Mouse (Mus musculus) right cerebral cortex, adult 2 months (tissue): Measurements from ENCODE around the gene Cwf19l1.
"Not testable (repeated sequence)": the region's sequence is repeated elsewhere in the genome, so short reads cannot be mapped to it uniquely, and the experiment has no call there.

Experiments used
- DNase-seq, 2 experiments: peaks; one replicate each; pipeline ENCODE4 v3.0.0; 2021 to 2022; ENCODE audit warnings: low spot score in 2 of 2

The Cwf19l1 gene

GRCm38 (mm10) chr19:44135072-44135959 is at the start of gene Cwf19l1:
Cwf19l1 (minus strand) TSS chr19:44135876.
- peak; percentile 87 to 92 for DNase-seq

GRCm38 (mm10) chr19:44183968-44184367 is 48.3 kb upstream of the Cwf19l1 start:
- no peak for DNase-seq

- no peak for DNase-seq
Measured at GRCm38 (mm10) chr19:44180502-44180901, 44.8 kb upstream of the Cwf19l1 start.

GRCm38 (mm10) chr19:44176741-44177140 is 41.1 kb upstream of the Cwf19l1 start:
- no peak for DNase-seq

- no peak for DNase-seq
Measured at GRCm38 (mm10) chr19:44174835-44175234, 39.2 kb upstream of the Cwf19l1 start.

- DNase-seq: peak in 1 of 2 experiments; percentile 29
Measured at GRCm38 (mm10) chr19:44161515-44161914, 25.8 kb upstream of the Cwf19l1 start.

GRCm38 (mm10) chr19:44159386-44159785 is 23.7 kb upstream of the Cwf19l1 start:
- no peak for DNase-seq

- no peak for DNase-seq
Measured at GRCm38 (mm10) chr19:44157005-44157404, 21.3 kb upstream of the Cwf19l1 start.

GRCm38 (mm10) chr19:44153781-44154180 is 18.1 kb upstream of the Cwf19l1 start:
- no peak for DNase-seq

GRCm38 (mm10) chr19:44148991-44149390 is 13.3 kb upstream of the Cwf19l1 start:
- DNase-seq: no peak

- DNase-seq: no peak
Measured at GRCm38 (mm10) chr19:44148345-44148744, 12.7 kb upstream of the Cwf19l1 start.

GRCm38 (mm10) chr19:44146951-44147350 is 11.3 kb upstream of the Cwf19l1 start:
- no peak for DNase-seq

GRCm38 (mm10) chr19:44146568-44146879 is 10.8 kb upstream of the Cwf19l1 start:
- DNase-seq: no peak

- DNase-seq: peak; percentile 88 to 90
Measured at GRCm38 (mm10) chr19:44145702-44146567, 10.3 kb upstream of the Cwf19l1 start, which contains the start of gene Bloc1s2. Bloc1s2 (minus strand) TSS chr19:44146446.

GRCm38 (mm10) chr19:44144366-44144765 is 8.7 kb upstream of the Cwf19l1 start:
- no peak for DNase-seq

- DNase-seq: no peak
Measured at GRCm38 (mm10) chr19:44135960-44136485, 347 bp upstream of the Cwf19l1 start.

GRCm38 (mm10) chr19:44132917-44133316 is 2.8 kb downstream of the Cwf19l1 start:
- no peak for DNase-seq

- DNase-seq: no peak
Measured at GRCm38 (mm10) chr19:44128560-44128959, 7.1 kb downstream of the Cwf19l1 start.

GRCm38 (mm10) chr19:44127729-44128497 is 7.8 kb downstream of the Cwf19l1 start:
- DNase-seq: no peak

GRCm38 (mm10) chr19:44121137-44121536 is 14.5 kb downstream of the Cwf19l1 start:
- no peak for DNase-seq

GRCm38 (mm10) chr19:44120686-44121085 is 15.0 kb downstream of the Cwf19l1 start:
- DNase-seq: not testable (repeated sequence)

GRCm38 (mm10) chr19:44117793-44118192 is 17.9 kb downstream of the Cwf19l1 start:
- no peak for DNase-seq
